Mouse (Mus musculus): ENCODE data around the gene Slc44a4. TPM values are rescaled to one million over a fixed set of nuclear protein-coding genes. Genes with fewer than 3 reads are reported as not detected.
A peak's percentile ranks its signal among the peaks of the same experiment; 100 is the strongest.
"Not testable (repeated sequence)": the region's sequence is repeated elsewhere in the genome, so short reads cannot be mapped to it uniquely, and the experiment has no call there.

Gene Slc44a4
- total RNA-seq, 2 experiments from 2014 or later, result 0.45 to 0.79 TPM

DNA sequence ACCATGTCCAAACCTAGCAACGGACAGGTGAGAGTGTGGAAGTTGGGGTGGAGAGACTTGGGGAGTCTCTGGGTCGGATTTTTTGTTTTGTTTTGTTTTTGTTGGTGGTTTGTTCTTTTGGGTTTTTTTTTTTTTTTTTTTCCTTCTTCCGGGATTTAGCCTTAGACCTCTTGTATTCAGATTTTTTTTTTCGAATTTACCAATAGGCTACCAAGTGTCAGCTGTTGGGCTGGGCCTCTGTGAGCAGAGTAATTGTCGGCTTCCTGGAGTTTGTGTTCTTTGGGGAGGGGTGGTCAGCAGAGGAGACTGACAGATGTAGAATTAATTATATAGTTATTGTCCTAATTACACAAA, 14.4 kb upstream of the Slc44a4 start:
- peak overlapping the region; percentile 70 for H3K4me3 ChIP-seq
- DNase-seq (ENCODE audit: extremely low spot score in 1 of 2, low spot score in 2 of 2), result no peak
- intact Hi-C loops (cut with DNase I), result loop anchor here (2.0 to 10.0 kb wide), 2 partner anchors 31 to 775 kb away; partner anchors contain the start of genes Brd2 and Neu1
- peak overlapping the region; percentile 87 for H3K27ac ChIP-seq
- TF ChIP-seq CTCF (IDR thresholded peaks at IDR 0.05), result no peak

DNA sequence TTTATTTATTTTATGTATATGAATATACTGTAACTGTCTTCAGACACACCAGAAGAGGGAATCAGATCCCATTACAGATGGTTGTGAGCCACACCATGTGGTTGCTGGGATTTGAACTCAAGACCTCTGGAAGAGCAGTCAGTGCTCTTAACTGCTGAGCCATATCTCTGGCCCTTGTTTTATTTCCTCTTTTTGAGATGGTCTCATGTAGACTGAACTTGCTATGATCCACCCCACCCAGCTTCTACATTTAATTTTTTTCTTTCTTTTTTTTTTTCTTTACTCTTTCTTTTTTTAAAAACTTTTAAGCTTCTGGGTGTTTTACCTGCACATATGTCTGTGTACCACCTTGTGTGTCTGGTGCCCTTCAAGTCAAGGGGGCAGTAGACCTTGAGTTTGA, 13.4 kb upstream of the Slc44a4 start:
- DNase-seq (ENCODE audit: extremely low spot score in 1 of 2, low spot score in 2 of 2); H3K4me3 ChIP-seq; H3K27ac ChIP-seq; intact Hi-C loops (cut with DNase I): not testable (repeated sequence)

DNA sequence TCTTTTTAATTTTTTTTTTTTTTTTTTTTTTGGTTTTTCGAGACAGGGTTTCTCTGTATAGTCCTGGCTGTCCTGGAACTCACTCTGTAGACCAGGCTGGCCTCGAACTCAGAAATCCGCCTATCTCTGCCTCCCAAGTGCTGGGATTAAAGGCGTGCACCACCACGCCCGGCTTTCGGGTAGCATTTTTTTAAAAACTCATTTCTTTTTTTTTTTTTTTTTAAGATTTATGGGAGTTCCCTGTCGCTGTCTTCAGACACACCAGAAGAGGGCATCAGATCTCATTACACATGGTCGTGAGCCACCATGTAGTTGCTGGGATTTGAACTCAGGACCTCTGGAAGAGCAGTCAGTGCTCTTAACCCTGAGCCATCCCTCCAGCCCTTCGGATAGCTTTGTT, 12.3 kb upstream of the Slc44a4 start:
- DNase-seq (ENCODE audit: extremely low spot score in 1 of 2, low spot score in 2 of 2); H3K4me3 ChIP-seq; H3K27ac ChIP-seq; intact Hi-C loops (cut with DNase I): not testable (repeated sequence)

DNA sequence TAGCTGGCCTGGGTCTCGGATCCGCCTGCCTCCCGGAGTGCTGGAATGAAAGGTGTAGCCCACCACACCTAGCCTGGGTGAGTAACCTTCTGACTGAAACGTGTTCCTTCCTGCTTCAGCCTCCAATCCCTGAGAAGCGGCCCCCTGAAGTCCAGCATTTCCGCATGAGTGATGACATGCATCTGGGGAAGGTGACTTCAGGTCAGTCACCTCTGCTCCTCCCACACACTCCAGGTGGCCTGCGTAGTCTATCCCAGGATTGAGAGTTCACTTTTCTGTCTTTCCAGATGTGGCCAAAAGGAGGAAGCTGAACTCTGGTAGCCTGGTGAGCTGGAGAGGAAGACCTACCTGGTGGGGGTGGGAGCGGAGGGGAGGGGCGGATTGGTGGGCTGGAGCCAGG, 11.4 kb upstream of the Slc44a4 start:
- TF ChIP-seq CTCF (IDR thresholded peaks at IDR 0.05), result no peak
- Histone ChIP-seq H3K27ac (no peak overlapping the region), H3K4me3 (no peak overlapping the region)
- intact Hi-C loops (cut with DNase I), result no loop called here
- DNase-seq (ENCODE audit: extremely low spot score in 1 of 2, low spot score in 2 of 2), result no peak

DNA sequence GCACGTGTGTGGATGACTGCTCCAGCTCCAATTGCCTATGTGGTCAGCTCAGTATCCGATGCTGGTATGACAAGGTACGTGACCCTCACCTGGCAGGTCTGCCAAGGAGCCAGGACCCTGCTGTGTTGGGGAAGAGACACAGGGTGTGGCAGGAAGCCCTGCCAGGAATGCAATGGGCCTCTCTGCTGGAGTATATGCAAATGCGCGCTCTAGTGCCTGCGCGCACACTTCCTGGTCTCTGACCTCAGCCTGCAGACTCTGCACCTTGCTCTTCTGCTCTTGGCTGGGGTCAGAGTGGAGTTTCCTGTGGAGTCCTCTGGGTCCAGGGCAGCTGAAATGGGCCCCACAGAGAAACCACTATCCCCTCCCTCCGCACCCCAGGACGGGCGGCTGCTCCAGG, 3.3 kb upstream of the Slc44a4 start:
- no peak for DNase-seq (ENCODE audit: extremely low spot score in 1 of 2, low spot score in 2 of 2)
- Histone ChIP-seq H3K27ac (no peak overlapping the region), H3K4me3 (no peak overlapping the region)
- intact Hi-C loops (cut with DNase I), result no loop called here
- TF ChIP-seq CTCF (IDR thresholded peaks at IDR 0.05), result no peak

DNA sequence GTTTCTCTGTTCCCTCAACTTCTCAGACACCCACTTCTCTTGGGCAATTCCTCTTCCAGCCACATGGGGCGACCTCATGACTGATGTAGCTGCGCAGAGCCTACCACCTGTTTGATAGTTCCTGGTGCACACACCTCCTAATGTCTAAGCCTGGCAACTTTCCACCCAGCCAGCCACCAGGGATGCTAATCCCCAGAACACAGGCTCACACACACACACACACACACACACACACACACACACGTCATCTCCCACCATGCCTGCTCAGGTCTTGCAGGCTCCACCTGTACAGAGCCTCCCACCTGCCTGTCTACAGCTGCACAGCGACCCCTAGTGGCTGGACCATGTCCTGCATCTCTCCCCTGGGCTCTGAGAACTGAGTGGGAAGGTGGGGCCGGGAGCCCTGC, 2.3 kb upstream of the Slc44a4 start:
- Histone ChIP-seq H3K27ac (no peak overlapping the region), H3K4me3 (no peak overlapping the region)
- DNase-seq (ENCODE audit: extremely low spot score in 1 of 2, low spot score in 2 of 2), result peak; percentile 51 to 67
- intact Hi-C loops (cut with DNase I), result no loop called here
- TF ChIP-seq CTCF (IDR thresholded peaks at IDR 0.05), result peak; percentile 70

DNA sequence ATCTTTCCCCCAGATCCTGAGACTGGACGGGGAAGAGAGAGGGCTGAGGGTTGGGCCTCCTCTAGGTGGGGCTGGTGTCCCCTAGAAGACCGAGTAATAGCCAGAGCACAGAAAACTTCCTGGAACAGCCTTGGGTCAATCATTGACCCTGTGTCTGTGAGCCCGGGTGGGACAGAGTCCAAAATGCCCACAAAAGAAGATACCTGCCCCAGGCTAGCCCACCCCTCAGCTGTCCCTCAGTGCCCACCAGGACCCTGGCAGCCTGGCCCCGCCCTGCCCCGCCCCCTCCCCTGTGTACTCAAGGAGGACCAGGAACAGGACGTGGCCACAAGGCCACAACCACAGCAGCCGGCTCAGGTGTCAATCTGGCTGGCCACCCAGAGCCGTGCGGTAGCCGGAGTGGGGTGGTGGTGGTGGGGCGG, 1.2 kb downstream of the Slc44a4 start:
- H3K4me3 ChIP-seq, result no peak overlapping the region
- intact Hi-C loops (cut with DNase I), result no loop called here
- TF ChIP-seq CTCF (IDR thresholded peaks at IDR 0.05), result peak; percentile 6; the same call in 1 of the 2 replicates
- no peak overlapping the region for H3K27ac ChIP-seq
- DNase-seq (ENCODE audit: extremely low spot score in 1 of 2, low spot score in 2 of 2), result no peak

DNA sequence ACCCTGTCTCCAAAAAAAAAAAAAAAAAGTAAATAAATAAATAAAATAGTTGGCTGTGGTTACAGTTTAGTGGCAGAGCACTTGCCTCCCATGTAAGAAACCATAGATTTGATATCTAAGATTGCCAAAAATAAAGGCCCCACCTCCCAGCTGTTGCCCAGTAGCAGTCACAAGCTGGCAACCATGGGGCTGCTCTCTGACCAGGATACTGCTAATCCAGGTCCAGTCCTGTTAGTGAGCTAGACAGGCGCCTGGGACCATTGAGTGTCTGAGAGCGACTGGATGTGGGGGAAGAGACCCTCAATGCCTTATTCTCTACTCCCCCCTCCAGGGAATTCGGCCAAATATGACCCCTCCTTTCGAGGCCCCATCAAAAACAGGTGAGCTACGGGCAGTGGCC, 2.0 kb downstream of the Slc44a4 start:
- TF ChIP-seq CTCF (IDR thresholded peaks at IDR 0.05), result no peak
- no peak overlapping the region for H3K4me3 ChIP-seq
- H3K27ac ChIP-seq, result no peak overlapping the region
- intact Hi-C loops (cut with DNase I), result no loop called here
- DNase-seq (ENCODE audit: extremely low spot score in 1 of 2, low spot score in 2 of 2), result no peak

DNA sequence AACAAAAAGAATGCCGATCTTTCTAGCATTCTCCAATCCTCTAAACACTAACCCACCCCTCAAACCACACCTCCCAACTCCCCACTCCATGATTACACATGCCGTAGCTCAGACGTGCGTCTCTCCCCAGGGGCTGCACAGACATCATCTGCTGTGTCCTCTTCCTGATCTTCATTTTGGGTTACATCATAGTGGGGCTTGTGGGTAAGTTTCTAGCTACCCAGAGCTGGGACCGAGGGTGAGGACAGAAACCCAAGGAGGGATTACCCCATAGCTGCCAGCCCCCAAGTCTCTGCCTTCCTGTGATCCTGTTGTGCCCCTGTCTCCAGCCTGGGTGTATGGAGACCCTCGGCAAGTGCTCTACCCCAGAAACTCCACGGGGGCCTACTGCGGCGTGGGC, 2.9 kb downstream of the Slc44a4 start:
- intact Hi-C loops (cut with DNase I), result no loop called here
- Histone ChIP-seq H3K27ac (no peak overlapping the region), H3K4me3 (no peak overlapping the region)
- TF ChIP-seq CTCF (IDR thresholded peaks at IDR 0.05), result no peak
- no peak for DNase-seq (ENCODE audit: extremely low spot score in 1 of 2, low spot score in 2 of 2)

DNA sequence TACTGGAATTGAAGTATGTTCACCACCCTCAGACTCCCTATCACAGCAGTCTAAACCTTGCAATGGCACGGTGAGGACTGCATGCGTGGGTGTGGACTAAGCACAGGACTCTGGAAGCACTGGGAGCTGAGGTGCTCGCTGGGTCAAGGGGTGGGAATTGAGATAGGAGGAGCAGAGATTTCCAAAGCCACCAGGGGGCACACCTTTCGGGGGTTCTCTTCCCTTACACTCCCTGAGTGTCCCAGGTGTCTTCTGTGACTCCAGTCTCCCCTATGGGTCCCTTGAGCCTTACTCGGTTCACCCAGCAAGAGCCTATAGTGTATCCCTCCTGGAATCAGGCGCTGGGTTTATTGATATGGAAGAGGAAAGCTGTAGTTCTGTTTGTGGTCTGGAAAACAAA, 8.7 kb downstream of the Slc44a4 start:
- intact Hi-C loops (cut with DNase I), result no loop called here
- H3K4me3 ChIP-seq, result no peak overlapping the region
- TF ChIP-seq CTCF (IDR thresholded peaks at IDR 0.05), result peak; percentile 16

DNA sequence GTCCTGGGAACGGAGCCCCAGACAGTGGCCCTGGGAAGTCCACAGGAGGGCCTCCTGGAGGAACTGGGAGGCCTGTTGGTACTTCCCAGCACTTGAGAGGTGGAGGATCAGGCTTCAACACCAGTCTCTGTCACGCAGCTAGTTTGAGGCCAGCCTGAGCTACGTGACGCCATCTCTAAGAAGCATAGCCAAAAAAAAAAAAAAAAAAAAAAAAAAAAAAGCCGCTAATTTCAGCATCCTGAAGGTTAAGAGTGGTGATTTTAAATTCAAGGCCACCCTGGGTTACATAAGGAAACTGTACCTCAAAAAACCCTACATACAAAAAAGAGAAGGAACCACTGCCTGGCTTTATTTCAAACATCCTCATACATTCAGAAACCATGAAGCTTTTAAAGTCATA, 10.0 kb downstream of the Slc44a4 start:
- Histone ChIP-seq H3K4me3 (no peak overlapping the region), H3K27ac (no peak overlapping the region)
- TF ChIP-seq CTCF (IDR thresholded peaks at IDR 0.05), result no peak
- intact Hi-C loops (cut with DNase I), result no loop called here
- DNase-seq (ENCODE audit: extremely low spot score in 1 of 2, low spot score in 2 of 2), result no peak

More for the DNA sequence above, 8.7 kb downstream of the Slc44a4 start:
- DNase-seq (ENCODE audit: extremely low spot score in 1 of 2, low spot score in 2 of 2), result no peak
- no peak overlapping the region for H3K27ac ChIP-seq

DNA sequence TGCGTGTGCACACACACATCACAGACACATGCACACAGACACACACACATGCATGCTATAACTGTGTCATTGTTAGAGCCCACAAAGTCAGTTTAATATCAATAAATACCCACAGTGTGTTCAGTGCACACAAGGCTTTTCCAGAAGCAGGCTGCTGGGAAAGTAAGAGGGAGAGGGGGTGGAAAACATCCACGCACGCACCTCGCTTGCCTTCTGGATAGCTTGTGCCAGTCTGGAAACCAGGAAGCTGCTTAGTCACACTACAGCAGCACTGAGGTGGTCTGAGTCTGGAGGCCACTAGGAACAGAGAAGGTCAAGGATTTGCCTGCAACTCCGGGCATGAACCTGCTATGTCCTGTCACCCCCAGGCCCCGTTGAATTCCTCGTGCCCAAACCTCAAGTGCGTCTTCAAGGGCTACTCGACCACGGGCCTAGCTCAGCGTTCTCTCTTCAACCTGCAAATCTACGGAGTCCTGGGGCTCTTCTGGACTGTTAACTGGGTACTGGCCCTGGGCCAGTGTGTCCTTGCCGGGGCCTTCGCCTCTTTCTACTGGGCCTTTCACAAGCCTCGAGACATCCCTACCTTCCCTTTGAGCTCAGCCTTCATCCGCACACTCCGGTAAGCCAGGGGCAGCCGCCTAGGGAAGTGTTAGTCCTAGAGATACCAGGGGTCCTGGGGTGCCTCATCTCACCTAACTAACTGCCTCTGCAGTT, 13.2 kb downstream of the Slc44a4 start:
- peak in 1 of 2 experiments; percentile 33 for DNase-seq (ENCODE audit: extremely low spot score in 1 of 2, low spot score in 2 of 2)
- TF ChIP-seq CTCF (IDR thresholded peaks at IDR 0.05), result no peak
- Histone ChIP-seq H3K27ac (peak overlapping the region; percentile 50; the same call in 1 of the 2 replicates), H3K4me3 (no peak overlapping the region)
- intact Hi-C loops (cut with DNase I), result no loop called here

DNA sequence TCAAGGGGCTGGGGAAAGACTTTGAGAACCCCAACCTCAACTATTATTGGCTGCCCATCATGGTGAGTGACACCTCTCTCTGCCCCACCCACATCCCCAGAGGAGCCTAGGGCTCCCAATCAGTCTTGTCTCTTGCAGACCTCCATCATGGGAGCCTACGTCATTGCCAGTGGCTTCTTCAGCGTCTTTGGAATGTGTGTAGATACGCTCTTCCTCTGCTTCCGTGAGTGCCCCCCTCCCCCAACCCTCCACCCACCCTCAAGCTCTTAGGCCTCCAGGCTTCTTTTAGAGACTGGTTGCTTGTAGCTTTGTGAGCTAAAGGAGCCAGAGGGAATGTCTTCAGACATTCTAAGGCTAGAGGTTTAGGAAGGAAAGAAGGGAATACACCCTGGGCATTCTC, 14.6 kb downstream of the Slc44a4 start:
- intact Hi-C loops (cut with DNase I), result no loop called here
- no peak for DNase-seq (ENCODE audit: extremely low spot score in 1 of 2, low spot score in 2 of 2)
- no peak for TF ChIP-seq CTCF (IDR thresholded peaks at IDR 0.05)
- no peak overlapping the region for H3K4me3 ChIP-seq
- no peak overlapping the region for H3K27ac ChIP-seq

Measured in left cerebral cortex, adult 2 months (tissue).